Mouse (Mus musculus) thymus, postnatal 36 days (tissue): ENCODE data around the gene Dedd.

Experiments
- DNase-seq, 2 experiments: peaks; one replicate each; pipeline ENCODE4 v3.0.0; 2022; ENCODE audit warnings: mixed read lengths in 2 of 2

Gene Dedd

DNA sequence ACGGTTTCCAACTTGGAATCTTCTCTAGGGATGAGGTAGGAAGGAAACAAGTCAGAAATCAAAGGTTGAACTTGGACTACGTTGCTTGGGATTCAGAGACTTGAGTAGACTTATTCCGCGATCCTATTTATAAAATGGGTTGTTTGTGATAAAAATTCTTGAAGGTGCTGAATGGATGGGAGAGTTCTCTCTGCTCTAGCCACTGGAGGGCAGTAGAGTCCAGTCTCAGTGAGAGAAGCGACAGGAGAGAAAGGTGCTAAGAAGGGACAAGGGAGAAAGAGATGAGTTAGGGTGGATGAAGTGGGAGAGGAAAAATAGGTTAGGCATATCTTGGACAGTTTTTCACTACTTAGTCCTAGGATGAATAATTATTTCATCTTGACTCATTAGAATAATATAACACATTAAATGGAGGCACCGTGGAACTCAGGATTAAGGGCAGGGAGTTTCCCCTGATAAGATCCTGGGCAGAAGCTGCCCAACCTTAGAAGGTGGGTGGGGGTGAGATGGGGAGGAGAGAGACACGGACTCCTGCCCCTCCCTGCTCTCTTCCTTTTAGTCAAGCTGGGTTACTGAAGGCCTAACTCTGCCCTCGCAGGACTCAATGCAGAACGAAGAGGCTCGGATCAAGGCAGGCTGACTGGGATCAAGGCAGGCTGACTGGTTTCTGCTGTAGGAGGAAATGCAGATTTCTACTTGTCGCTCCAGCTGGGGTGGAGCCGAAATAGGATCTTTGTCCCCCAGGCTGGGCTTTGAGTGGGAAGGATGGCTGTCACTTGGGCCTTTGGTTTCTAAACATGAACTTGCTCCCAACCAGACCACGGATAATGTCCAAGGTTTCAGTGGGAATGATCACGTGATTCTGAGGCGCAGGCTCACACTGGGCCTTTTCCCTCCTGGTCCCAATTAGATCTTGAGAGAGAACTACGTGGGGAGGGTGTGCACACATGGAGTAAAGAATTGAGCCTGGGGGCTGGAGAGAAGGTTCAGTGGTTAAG lies 32.5 kb downstream of the Dedd start:
- DNase-seq, result peak; percentile 66 to 67

DNA sequence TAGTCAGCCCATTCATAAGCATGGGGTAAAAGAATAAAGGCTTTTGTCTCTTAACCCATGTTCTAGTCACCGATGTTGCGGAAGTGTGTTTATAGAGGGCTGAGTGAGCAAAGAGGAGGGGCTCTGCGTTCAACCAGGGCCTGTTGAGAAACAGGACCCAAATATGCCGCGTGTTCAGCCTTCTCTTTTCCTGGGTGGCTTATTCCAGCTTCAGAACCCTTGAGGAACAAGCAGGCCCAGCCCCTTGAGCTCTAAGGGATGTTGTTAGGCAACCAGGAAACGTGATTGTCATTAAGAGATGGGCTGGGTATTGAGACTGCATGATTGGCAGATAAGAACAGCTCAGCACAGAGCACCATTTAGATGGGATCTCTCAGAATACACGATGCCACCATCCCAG lies 37.0 kb downstream of the Dedd start:
- DNase-seq, result no peak

DNA sequence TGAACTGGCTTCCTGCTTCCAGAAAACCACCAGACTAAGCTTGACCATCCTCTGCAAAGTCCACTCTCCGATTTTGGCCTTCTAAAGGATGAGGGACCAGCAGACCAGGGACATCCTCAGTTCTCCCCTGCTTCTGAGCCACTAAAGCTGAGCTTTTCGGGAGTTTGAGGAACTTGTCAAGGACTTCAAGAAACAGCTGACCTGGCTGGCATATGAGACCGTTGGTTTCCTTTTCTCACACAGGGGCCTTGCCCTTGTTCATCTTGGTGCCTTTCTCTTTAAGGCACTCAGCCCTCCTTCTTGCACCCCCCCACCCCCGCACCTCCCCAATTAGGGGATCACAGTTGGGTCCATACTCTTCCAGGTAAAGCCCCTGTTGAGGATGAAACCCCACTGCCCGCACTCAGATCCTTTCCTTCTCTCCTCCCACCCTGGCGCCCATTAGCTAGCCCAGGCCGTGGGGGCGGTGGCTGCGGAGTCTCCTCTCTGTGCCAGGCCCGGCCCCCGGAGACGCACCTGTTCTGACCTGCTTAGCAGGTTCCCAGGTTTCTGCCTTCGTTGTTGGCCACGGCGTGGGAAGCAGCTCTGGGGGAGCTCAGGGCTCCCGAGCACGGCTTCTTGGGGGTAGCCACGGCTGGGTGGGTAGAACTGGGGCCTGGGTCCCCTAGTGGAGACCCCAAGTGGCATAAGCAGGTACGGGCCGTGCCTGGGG lies 41.1 kb downstream of the Dedd start, which contains the start of gene Nectin4:
TSS of gene Nectin4 (plus strand) at position 255 of the 712 bp plus-strand sequence.
- no peak for DNase-seq

DNA sequence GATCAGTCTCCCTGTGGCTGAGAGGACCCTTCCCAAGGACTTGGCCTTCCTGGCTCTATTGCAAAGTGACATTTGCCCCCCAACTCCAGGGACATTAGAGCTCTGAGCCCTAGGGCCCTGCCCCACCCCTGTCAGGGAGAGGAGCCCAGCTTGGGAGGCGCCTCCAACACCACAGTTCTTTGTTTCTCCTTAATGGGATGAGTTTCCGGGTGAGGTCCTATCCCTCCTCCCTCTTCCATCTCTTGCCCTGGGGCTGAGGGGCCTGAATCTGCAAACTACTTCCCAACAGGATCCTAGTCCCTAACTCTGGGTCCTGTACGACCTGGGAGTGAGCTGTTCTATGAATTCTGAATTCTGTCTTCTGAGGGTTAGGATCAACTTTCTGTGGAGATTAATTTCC lies 43.9 kb downstream of the Dedd start:
- DNase-seq, result no peak

DNA sequence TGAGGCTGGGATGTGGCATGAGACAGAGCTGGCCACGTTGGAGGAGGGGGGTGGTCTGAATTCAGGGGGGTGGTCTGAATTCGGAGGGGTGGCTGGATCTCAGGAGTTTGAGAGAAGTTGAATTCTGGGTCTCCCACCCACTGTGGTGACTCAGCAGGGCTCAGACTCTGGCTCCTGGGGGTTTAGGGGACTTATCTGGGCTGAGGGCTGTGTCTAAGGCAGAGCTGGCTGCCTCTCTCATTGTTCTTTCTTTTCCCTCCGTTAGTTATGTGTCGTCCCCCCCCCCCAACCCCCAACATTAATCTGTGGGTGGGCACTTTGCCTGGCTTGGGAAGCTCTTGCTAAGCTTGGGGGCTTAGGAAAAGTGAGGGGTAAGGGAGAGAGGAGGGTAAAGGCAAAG lies 45.0 kb downstream of the Dedd start:
- DNase-seq, result no peak

DNA sequence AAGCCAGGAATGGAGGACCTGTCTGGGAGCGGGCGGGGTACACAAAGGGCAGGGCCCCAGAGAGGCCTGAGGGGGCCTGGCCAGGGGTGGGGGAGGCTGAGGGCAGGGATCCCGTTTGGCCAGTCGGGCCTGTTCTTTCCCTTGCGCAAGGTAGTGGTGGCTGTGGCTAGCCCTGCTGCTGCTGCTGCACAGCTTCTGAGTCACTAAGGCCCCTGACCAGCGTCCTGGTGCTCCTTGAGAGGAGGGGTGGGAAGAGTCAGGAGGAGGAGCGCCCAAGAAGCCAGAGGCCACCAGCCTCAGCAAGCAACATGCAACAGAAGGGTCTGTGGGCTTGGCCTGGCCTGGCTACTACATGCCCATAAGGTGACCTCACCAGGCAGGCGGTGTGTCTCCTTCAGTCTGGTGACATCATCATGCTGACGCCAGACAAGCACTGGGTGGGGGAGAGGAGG lies 46.7 kb downstream of the Dedd start:
- no peak for DNase-seq

DNA sequence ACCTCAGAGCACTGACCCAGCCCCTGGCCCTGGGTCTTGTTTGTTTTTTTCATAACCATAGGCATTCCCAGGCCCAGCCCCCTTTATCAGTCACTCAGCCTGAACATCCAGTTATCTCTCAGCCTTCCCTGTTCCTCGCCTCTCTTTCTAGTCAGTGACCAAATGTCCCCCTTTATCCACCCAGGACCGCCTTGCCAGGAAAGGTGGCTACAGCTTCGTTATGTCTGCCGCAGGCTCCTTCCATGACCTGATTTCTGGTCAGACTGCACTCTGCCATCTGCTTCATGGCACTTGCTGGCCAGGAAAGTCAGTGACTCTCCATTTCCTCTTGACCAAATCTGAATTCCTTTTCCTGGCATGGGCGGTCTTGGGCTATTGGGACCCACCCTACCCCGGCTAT lies 49.4 kb downstream of the Dedd start:
- DNase-seq, result no peak

DNA sequence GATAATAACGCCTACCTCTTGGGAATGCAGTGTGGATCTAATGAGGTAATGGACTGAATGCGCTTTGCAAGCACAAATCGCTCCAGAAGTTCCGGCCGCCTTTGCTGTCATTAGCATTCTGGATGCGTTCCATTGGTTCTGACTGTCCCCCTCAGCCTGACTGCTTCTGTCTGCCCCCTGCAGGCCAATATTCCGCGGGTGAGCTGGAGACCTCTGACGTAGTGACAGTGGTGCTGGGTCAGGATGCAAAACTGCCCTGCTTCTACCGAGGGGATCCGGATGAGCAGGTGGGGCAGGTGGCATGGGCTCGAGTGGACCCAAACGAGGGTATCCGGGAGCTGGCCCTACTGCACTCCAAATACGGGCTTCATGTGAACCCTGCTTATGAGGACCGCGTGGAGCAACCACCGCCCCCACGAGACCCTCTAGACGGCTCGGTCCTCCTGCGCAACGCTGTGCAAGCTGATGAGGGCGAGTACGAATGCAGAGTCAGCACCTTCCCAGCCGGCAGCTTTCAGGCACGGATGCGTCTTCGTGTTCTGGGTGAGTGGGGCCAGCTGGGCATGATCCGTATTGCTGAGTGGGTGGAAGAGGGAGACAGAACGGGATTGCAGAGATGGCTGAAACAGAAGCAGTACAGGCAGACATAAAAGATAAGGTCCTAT lies 51.1 kb downstream of the Dedd start:
- peak; percentile 75 to 78 for DNase-seq

DNA sequence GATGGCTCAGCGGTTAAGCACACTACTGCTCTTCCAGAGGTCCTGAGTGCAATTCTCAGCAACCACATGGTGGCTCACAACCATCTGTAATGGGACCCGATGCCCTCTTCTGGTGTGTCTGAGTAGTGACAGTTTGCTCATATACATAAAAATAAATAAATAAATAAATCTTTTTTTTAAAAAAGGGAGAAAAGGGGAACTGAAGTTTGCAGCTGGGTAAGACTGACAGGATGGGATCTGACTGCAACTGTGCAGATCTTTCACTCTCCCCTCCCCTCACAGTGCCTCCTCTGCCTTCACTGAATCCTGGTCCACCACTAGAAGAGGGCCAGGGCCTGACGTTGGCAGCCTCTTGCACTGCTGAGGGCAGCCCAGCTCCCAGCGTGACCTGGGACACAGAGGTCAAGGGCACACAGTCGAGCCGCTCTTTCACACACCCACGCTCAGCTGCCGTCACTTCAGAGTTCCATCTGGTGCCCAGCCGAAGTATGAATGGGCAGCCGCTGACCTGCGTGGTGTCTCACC lies 53.2 kb downstream of the Dedd start:
- DNase-seq, result no peak

DNA sequence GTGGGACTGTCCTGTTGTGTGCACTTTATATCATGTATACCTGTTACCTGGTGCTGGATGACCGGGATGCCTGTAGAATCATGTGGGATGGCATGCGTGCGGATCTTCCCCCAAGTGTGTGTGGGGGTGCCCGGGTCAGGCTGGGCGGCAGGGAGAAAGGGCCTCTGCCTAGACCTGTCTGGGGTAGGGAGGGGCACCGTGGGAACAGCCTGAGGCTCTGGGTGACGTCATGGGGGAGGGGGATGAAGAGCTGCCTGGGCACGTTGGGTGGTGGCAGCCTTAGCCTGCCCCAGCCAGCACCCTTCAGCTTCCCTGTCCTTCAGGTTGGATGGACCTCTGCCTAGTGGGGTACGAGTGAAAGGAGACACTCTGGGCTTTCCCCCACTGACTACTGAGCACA lies 55.4 kb downstream of the Dedd start:
- no peak for DNase-seq

DNA sequence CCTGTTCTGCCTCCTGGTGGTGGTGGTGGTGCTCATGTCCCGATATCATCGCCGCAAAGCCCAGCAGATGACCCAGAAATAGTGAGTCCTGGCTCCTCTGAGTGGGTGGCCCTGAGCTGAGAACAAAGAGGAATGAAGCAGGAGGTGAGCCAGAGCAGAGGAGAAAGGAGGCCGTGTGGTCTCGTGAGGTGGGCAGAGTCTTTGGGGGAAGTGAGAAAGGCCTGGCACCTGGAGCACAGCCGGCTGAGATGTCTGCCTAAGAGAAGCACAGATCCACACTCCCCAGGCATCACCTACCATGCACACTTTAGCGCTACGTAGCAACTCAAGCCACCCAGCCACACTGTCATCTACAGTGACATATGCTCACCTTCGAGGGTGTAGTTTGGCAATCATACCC lies 56.2 kb downstream of the Dedd start:
- no peak for DNase-seq

DNA sequence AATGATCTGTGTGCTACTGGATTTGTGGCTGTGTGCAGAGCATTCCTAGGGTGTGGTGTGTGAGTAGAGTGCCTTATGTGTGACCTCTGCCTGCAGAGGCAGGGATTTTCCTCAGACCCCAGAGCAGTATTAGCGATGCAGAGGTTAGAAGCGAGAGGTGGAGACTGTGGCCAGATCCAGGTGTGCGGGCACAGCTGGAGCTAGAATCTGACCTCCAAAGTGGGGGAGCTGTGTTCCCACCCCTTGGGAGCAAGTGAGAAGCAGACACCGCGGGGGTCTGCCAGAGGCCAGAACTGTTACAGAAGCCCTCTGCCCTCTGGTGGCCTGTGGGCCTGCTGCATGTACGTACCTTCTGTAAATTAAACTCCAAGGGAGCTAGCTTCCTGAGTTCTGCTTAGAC lies 58.2 kb downstream of the Dedd start:
- peak; percentile 65 to 74 for DNase-seq

DNA sequence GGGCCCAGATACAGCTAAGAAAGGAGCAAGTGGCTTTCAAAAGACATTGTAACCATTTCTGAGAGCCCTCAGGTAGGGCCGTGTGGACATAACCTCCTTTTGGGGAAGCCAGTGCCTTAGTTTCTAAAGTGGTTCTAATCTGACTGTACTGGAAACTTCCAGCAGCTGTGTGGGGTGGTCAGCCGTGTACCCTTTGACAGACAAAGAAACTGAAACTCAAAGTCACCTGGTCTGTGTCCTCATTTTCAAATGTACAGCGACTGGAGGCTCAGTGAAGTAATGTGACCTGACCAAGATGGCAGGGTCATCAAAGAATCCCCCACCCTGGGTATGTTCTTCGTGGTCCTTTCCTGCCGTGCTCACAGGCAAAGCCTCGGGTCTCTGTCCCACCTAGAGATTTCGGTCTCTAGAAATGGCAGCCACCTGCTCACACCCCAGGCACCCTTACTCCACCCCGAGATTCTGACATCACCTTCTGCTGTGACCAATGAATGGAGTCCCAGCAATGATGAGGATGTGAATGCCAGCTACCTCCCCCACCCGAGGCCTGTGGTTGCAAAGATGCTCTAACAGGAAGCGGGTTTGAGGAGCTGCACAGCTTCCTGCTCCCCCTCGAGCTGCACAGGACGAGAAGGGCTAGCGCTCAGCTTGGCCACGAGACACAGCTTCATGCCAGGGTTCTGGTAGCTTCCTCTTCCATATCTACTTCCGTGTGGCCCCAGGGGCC lies 59.6 kb downstream of the Dedd start, which contains the start of gene Arhgap30:
TSS of gene Arhgap30 (plus strand) at position 579 of the 727 bp plus-strand sequence.
- peak; percentile 89 to 96 for DNase-seq

DNA sequence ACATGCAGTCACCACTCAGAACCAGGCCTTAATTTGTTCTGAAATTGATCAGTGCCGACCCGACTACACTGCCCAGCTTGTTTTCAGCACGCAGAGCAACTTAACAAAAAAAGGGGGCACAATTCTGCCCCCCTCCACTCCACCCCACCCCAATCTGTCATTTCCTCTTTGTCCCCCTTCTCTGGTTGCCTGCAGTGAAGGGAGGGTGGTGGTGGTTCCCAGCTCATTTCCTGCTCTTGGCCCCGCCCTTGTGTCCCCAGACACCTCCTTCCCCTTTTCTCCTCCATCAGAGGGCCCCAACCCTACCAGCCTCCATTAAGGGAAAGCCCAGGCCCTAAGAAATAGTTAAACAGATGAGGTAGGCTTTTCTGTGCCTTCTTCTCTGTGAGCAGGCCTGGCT lies 61.2 kb downstream of the Dedd start:
- DNase-seq, result peak; percentile 73 to 86
